Mouse (Mus musculus): ENCODE results near the gene Nipal1.

DNA sequence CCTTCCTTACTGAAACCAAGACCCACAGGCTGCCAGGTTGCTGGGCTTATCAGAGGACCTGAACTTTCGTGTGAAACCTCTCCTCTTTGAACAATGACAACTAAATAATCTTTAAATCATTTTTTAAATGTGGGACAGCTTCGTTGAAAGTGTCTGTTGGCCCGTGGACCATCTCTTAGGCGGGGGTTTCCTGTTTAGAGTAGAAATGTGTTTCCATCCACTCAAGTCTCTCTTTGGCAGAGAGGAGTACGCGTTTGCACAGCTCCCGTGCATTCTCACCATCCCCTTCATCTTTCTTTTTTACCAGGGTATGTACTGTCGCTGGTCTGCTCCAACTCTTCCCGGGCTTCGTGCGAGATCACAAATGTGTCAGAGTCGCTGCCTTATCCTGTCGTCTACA lies 10.8 kb downstream of the Nipal1 start:
- no peak for TF ChIP-seq EP300 (IDR thresholded peaks at IDR 0.05; ENCODE audit: low read depth)
- no peak for TF ChIP-seq CTCF (IDR thresholded peaks at IDR 0.05; ENCODE audit: low read depth)

Data from liver, embryonic 14.5 days (tissue).